In genomic region chr12:84013130-84013529, GRCm38 (mm10) we compare ENCODE assay signal across 16 mouse cellular contexts. TPM values are rescaled to one million over a fixed set of nuclear protein-coding genes. Genes with fewer than 3 reads are reported as not detected.
DNase-seq lines count a peak whose midpoint lies in the region; ATAC-seq and TF ChIP-seq lines count a peak whose summit lies in the region.
"Had no signal": no experiment of that assay in that cellular context is flagged by ENCODE, and none has a peak within 500 bp of the region (broad histone marks: within the 10 kb centered on the region; RNA-seq: fewer than 3 reads in every experiment).

No protein-coding gene starts in this region.

- WGBS in heart, postnatal 0 days: 65% methylated on average over 6 of the region's 6 CpGs
- WGBS in liver, postnatal 0 days (ENCODE audit: insufficient replicate concordance): 73% methylated on average over 6 of the region's 6 CpGs
- 71% methylated on average over 6 of the region's 6 CpGs for WGBS in liver, embryonic 11.5 days
- WGBS in bone marrow, adult 2 months: 83% methylated on average over 6 of the region's 6 CpGs
- 60% methylated on average over 6 of the region's 6 CpGs for WGBS in neural tube, embryonic 13.5 days

- H3K4me3 ChIP-seq in heart, postnatal 0 days (ENCODE audit: low read depth, low read length): no peak overlapping the region
- H3K4me3 ChIP-seq in liver, postnatal 0 days (ENCODE audit: low read depth, low read length): no peak overlapping the region
- H3K4me3 ChIP-seq in liver, embryonic 11.5 days (ENCODE audit: low read depth, low read length): no peak overlapping the region
- no peak overlapping the region for H3K4me3 ChIP-seq in bone marrow, adult 2 months (replicated peaks; ENCODE audit: control insufficient read depth, low read depth, low read length)
- H3K4me3 ChIP-seq in neural tube, embryonic 13.5 days: no peak overlapping the region
- H3K4me3 ChIP-seq: embryonic facial prominence, embryonic 15.5 days; limb, embryonic 12.5 days had no signal

- peaks cover 15% of the 10 kb centered on the region for H3K4me1 ChIP-seq in heart, postnatal 0 days (ENCODE audit: control insufficient read depth, insufficient read depth)
- H3K4me1 ChIP-seq in liver, postnatal 0 days (ENCODE audit: insufficient read depth): peaks cover 13% of the 10 kb centered on the region
- no peaks in the 10 kb centered on the region for H3K4me1 ChIP-seq in liver, embryonic 11.5 days (replicated peaks; ENCODE audit: control insufficient read depth, insufficient read depth, low read length)
- no peaks in the 10 kb centered on the region for H3K4me1 ChIP-seq in bone marrow, adult 2 months (ENCODE audit: control insufficient read depth, insufficient read depth, low read length)
- peaks cover 51% of the 10 kb centered on the region for H3K4me1 ChIP-seq in neural tube, embryonic 13.5 days (replicated peaks)

- H3K27me3 ChIP-seq in heart, postnatal 0 days (ENCODE audit: control insufficient read depth, insufficient read depth, low read length): no peaks in the 10 kb centered on the region
- no peaks in the 10 kb centered on the region for H3K27me3 ChIP-seq in liver, postnatal 0 days (ENCODE audit: insufficient read depth, low read length)
- peaks cover 11% of the 10 kb centered on the region; the same call in 1 of the 2 replicates for H3K27me3 ChIP-seq in liver, embryonic 11.5 days (replicated peaks; ENCODE audit: control insufficient read depth, insufficient read depth, low read length)
- no peaks in the 10 kb centered on the region for H3K27me3 ChIP-seq in neural tube, embryonic 13.5 days
- H3K27me3 ChIP-seq: embryonic facial prominence, embryonic 15.5 days; limb, embryonic 12.5 days; Patski had no signal

- intact Hi-C loops in heart, postnatal 36 days (cut with DNase I): no loop called here

- H3K36me3 ChIP-seq in heart, postnatal 0 days (replicated peaks; ENCODE audit: control insufficient read depth, insufficient read depth, low read length): 0 out of 2 replicates have a peak, but pooled peaks cover 4% of the 10 kb centered on the region
- no peaks in the 10 kb centered on the region for H3K36me3 ChIP-seq in liver, postnatal 0 days (replicated peaks; ENCODE audit: insufficient read depth, low read length)
- no peaks in the 10 kb centered on the region; the same call in 1 of the 2 replicates for H3K36me3 ChIP-seq in liver, embryonic 11.5 days (ENCODE audit: control insufficient read depth, insufficient read depth, low read length)
- no peaks in the 10 kb centered on the region; the same call in 1 of the 2 replicates for H3K36me3 ChIP-seq in neural tube, embryonic 13.5 days
- H3K36me3 ChIP-seq: embryonic facial prominence, embryonic 15.5 days had no signal

- TF ChIP-seq CTCF in heart, postnatal 0 days (IDR thresholded peaks at IDR 0.05; ENCODE audit: low read depth): peak; percentile 43
- TF ChIP-seq CTCF in liver, postnatal 0 days (IDR thresholded peaks at IDR 0.05; ENCODE audit: low read depth): peak; percentile 41
- TF ChIP-seq CTCF in bone marrow, adult 2 months (IDR thresholded peaks at IDR 0.05; ENCODE audit: control insufficient read depth, insufficient read depth, low read length): peak; percentile 9; the same call in 1 of the 2 replicates

- TF ChIP-seq EP300 in heart, postnatal 0 days (IDR thresholded peaks at IDR 0.05; ENCODE audit: low read depth): no peak
- no peak for TF ChIP-seq EP300 in liver, postnatal 0 days (IDR thresholded peaks at IDR 0.05; ENCODE audit: low read depth)

- no peak for DNase-seq in heart, postnatal 0 days (ENCODE audit: low spot score)
- no peak for DNase-seq in heart, postnatal 36 days
- no peak for DNase-seq in liver, postnatal 0 days
- DNase-seq in liver, embryonic 11.5 days (ENCODE audit: low spot score): no peak
- DNase-seq in cerebellum, postnatal 36 days: no peak
- no peak for DNase-seq in layer of hippocampus, adult 9-11 months
- DNase-seq: heart, postnatal 14 days; kidney, adult 2 months had no signal

- H3K9me3 ChIP-seq in heart, postnatal 0 days (replicated peaks; ENCODE audit: control insufficient read depth, low read length): no peaks in the 10 kb centered on the region
- H3K9me3 ChIP-seq in liver, postnatal 0 days (ENCODE audit: low read length): no peaks in the 10 kb centered on the region
- no peaks in the 10 kb centered on the region for H3K9me3 ChIP-seq in liver, embryonic 11.5 days (ENCODE audit: control insufficient read depth, low read length)
- H3K9me3 ChIP-seq in neural tube, embryonic 13.5 days: no peaks in the 10 kb centered on the region
- H3K9me3 ChIP-seq: embryonic facial prominence, embryonic 15.5 days; limb, embryonic 12.5 days had no signal

- ATAC-seq in heart, postnatal 0 days (ENCODE audit: insufficient read depth, low read depth): no peak
- ATAC-seq in liver, postnatal 0 days: no peak
- ATAC-seq in liver, embryonic 11.5 days (replicated peaks; ENCODE audit: low FRiP score): no peak
- no peak for ATAC-seq in neural tube, embryonic 13.5 days (ENCODE audit: low read depth)
- ATAC-seq: Patski had no signal

- no peak overlapping the region for H3K27ac ChIP-seq in heart, postnatal 0 days (ENCODE audit: low read depth)
- no peak overlapping the region for H3K27ac ChIP-seq in liver, postnatal 0 days (ENCODE audit: low read depth)
- no peak overlapping the region for H3K27ac ChIP-seq in liver, embryonic 11.5 days (ENCODE audit: low read depth, low read length)
- no peak overlapping the region for H3K27ac ChIP-seq in bone marrow, adult 2 months (ENCODE audit: control insufficient read depth, insufficient read depth, low read depth, low read length, poor library complexity)
- peak overlapping the region; percentile 33; the same call in 1 of the 2 replicates for H3K27ac ChIP-seq in neural tube, embryonic 13.5 days (replicated peaks)
- H3K27ac ChIP-seq: embryonic facial prominence, embryonic 15.5 days; limb, embryonic 12.5 days had no signal

- H3K4me2 ChIP-seq in heart, postnatal 0 days (ENCODE audit: low read depth, low read length): no peak overlapping the region
- H3K4me2 ChIP-seq in liver, postnatal 0 days (ENCODE audit: low read depth, low read length): no peak overlapping the region
- H3K4me2 ChIP-seq in liver, embryonic 11.5 days: no peak overlapping the region
- H3K4me2 ChIP-seq in neural tube, embryonic 13.5 days: peak overlapping the region; percentile 57
- H3K4me2 ChIP-seq: embryonic facial prominence, embryonic 15.5 days; limb, embryonic 12.5 days had no signal

- TF ChIP-seq POLR2A in bone marrow, adult 2 months (IDR thresholded peaks at IDR 0.05; ENCODE audit: borderline replicate concordance, control insufficient read depth, low read depth, low read length): no peak

- no peak overlapping the region for H3K9ac ChIP-seq in heart, postnatal 0 days (replicated peaks; ENCODE audit: low read depth, low read length)
- no peak overlapping the region for H3K9ac ChIP-seq in liver, postnatal 0 days (replicated peaks)
- no peak overlapping the region for H3K9ac ChIP-seq in liver, embryonic 11.5 days (ENCODE audit: low read depth, low read length)
- no peak overlapping the region for H3K9ac ChIP-seq in neural tube, embryonic 13.5 days
- H3K9ac ChIP-seq: embryonic facial prominence, embryonic 15.5 days; limb, embryonic 12.5 days had no signal

RNA-seq across cellular contexts. Expression of gene Acot1, which starts 3.8 kb away (rescaled TPM):
- total RNA-seq in heart, postnatal 0 days (2014; rRNA removed; ENCODE audit: low replicate concordance): 71.5 and 122 TPM in 2 replicates
- polyA plus RNA-seq in heart, postnatal 0 days (2015; fragmentation: Nextera tagmentation; extraction: Ambion mirVana): 137 and 142 TPM in 2 replicates
- total RNA-seq in heart, postnatal 36 days (2021): 10 to 100 TPM; 75.0 to 91.8 TPM
- polyA plus RNA-seq in liver, postnatal 0 days (2015; fragmentation: Nextera tagmentation; extraction: Ambion mirVana): 87.8 and 106 TPM in 2 replicates
- polyA plus RNA-seq in liver, embryonic 11.5 days (2014; fragmentation: Nextera tagmentation; extraction: Ambion mirVana): 42.9 and 44.2 TPM in 2 replicates
- polyA plus RNA-seq in bone marrow, adult 2 months (2011; ENCODE audit: insufficient read depth, insufficient read length, low replicate concordance, missing spikeins): 4.9 and 15.5 TPM in 2 replicates
- 86.3 and 101 TPM in 2 replicates for polyA plus RNA-seq in neural tube, embryonic 13.5 days (2015; fragmentation: Nextera tagmentation; extraction: Ambion mirVana)

RNA-seq across cellular contexts. Expression of gene Acot4, which starts 25.0 kb away (rescaled TPM):
- total RNA-seq in heart, postnatal 0 days (2014; rRNA removed; ENCODE audit: low replicate concordance): 0.31 and 18.2 TPM in 2 replicates
- polyA plus RNA-seq in heart, postnatal 0 days (2015; fragmentation: Nextera tagmentation; extraction: Ambion mirVana): 0.55 and 0.60 TPM in 2 replicates
- 1 to 10 TPM; 1.2 to 1.3 TPM for total RNA-seq in heart, postnatal 36 days (2021)
- polyA plus RNA-seq in liver, postnatal 0 days (2015; fragmentation: Nextera tagmentation; extraction: Ambion mirVana): 29.0 and 35.0 TPM in 2 replicates
- polyA plus RNA-seq in liver, embryonic 11.5 days (2014; fragmentation: Nextera tagmentation; extraction: Ambion mirVana): 8.4 and 8.5 TPM in 2 replicates
- polyA plus RNA-seq in bone marrow, adult 2 months (2011; ENCODE audit: insufficient read depth, insufficient read length, low replicate concordance, missing spikeins): 0.32 and 2.4 TPM in 2 replicates
- 0.18 and 0.24 TPM in 2 replicates for polyA plus RNA-seq in neural tube, embryonic 13.5 days (2015; fragmentation: Nextera tagmentation; extraction: Ambion mirVana)
- total RNA-seq: common myeloid progenitor, adult 5-6 weeks had no signal

RNA-seq across cellular contexts. Expression of gene Acot2, which starts 25.5 kb away (rescaled TPM):
- total RNA-seq in heart, postnatal 0 days (2014; rRNA removed; ENCODE audit: low replicate concordance): 158 and 228 TPM in 2 replicates
- 300 and 309 TPM in 2 replicates for polyA plus RNA-seq in heart, postnatal 0 days (2015; fragmentation: Nextera tagmentation; extraction: Ambion mirVana)
- total RNA-seq in heart, postnatal 36 days (2021): 100 to 1,000 TPM; 139 to 166 TPM
- polyA plus RNA-seq in liver, postnatal 0 days (2015; fragmentation: Nextera tagmentation; extraction: Ambion mirVana): 32.8 and 39.4 TPM in 2 replicates
- 22.5 and 22.6 TPM in 2 replicates for polyA plus RNA-seq in liver, embryonic 11.5 days (2014; fragmentation: Nextera tagmentation; extraction: Ambion mirVana)
- polyA plus RNA-seq in bone marrow, adult 2 months (2011; ENCODE audit: insufficient read depth, insufficient read length, low replicate concordance, missing spikeins): 1.2 and 3.5 TPM in 2 replicates
- polyA plus RNA-seq in neural tube, embryonic 13.5 days (2015; fragmentation: Nextera tagmentation; extraction: Ambion mirVana): 15.0 and 17.8 TPM in 2 replicates

RNA-seq across cellular contexts. Expression of gene Gm49366, which starts 25.6 kb away (rescaled TPM):
- not detected in 2 replicates for total RNA-seq in heart, postnatal 0 days (2014; rRNA removed; ENCODE audit: low replicate concordance)
- polyA plus RNA-seq in heart, postnatal 0 days (2015; fragmentation: Nextera tagmentation; extraction: Ambion mirVana): not detected in 2 replicates
- under 1 TPM in 1 of 2 experiments, not detected in 1; 0.76 TPM for total RNA-seq in heart, postnatal 36 days (2021)
- not detected in 2 replicates for polyA plus RNA-seq in liver, postnatal 0 days (2015; fragmentation: Nextera tagmentation; extraction: Ambion mirVana)
- polyA plus RNA-seq in liver, embryonic 11.5 days (2014; fragmentation: Nextera tagmentation; extraction: Ambion mirVana): not detected in 2 replicates
- not detected in 2 replicates for polyA plus RNA-seq in bone marrow, adult 2 months (2011; ENCODE audit: insufficient read depth, insufficient read length, low replicate concordance, missing spikeins)
- not detected in 2 replicates for polyA plus RNA-seq in neural tube, embryonic 13.5 days (2015; fragmentation: Nextera tagmentation; extraction: Ambion mirVana)
- total RNA-seq: adrenal gland, adult 18-20 months; common myeloid progenitor, adult 5-6 weeks; granulocyte monocyte progenitor cell, adult 5-6 weeks; heart, postnatal 14 days had no signal
- polyA plus RNA-seq: embryonic facial prominence, embryonic 15.5 days; kidney, adult 2 months; limb, embryonic 12.5 days; Patski had no signal

RNA-seq across cellular contexts. Expression of gene Heatr4, which starts 28.5 kb away (rescaled TPM):
- not detected in 2 replicates for total RNA-seq in heart, postnatal 0 days (2014; rRNA removed; ENCODE audit: low replicate concordance)
- 0.04 TPM in 1 of 2 replicates, not detected in the other for polyA plus RNA-seq in heart, postnatal 0 days (2015; fragmentation: Nextera tagmentation; extraction: Ambion mirVana)
- not detected for total RNA-seq in heart, postnatal 36 days (2021)
- polyA plus RNA-seq in liver, postnatal 0 days (2015; fragmentation: Nextera tagmentation; extraction: Ambion mirVana): not detected in 2 replicates
- not detected in 2 replicates for polyA plus RNA-seq in liver, embryonic 11.5 days (2014; fragmentation: Nextera tagmentation; extraction: Ambion mirVana)
- polyA plus RNA-seq in bone marrow, adult 2 months (2011; ENCODE audit: insufficient read depth, insufficient read length, low replicate concordance, missing spikeins): not detected in 2 replicates
- polyA plus RNA-seq in neural tube, embryonic 13.5 days (2015; fragmentation: Nextera tagmentation; extraction: Ambion mirVana): not detected in 2 replicates
- total RNA-seq: adrenal gland, adult 18-20 months; common myeloid progenitor, adult 5-6 weeks; granulocyte monocyte progenitor cell, adult 5-6 weeks; heart, postnatal 14 days had no signal
- polyA plus RNA-seq: embryonic facial prominence, embryonic 15.5 days; kidney, adult 2 months; limb, embryonic 12.5 days; Patski had no signal
